Mouse (Mus musculus) midbrain, embryonic 14.5 days (tissue): ENCODE measurements at regions not wholly inside any gene's neighbourhood (a gene's known extent, or its start where the extent isn't known, plus 50 kb on each side); places are given as distances from the start of the nearest gene placed in this dataset.

Experiments
- ATAC-seq: fragments of 200-750 bp; cut with Nextera tagmentation; 2 replicates; pipeline ENCODE4 v1.8.0; 2017; ENCODE audit warnings: moderate number of reproducible peaks, moderate library complexity; ENCODE audit not compliant: low FRiP score, low TSS enrichment
- DNase-seq: peaks from one replicate; pipeline ENCODE4 v3.0.0-alpha.2; 2015
- H3K27ac ChIP-seq: fragments of 300-500 bp; sonication (generic); replicated peaks from 2 replicates; pipeline ENCODE4 v1.5.1; 2014; ENCODE audit warnings: mild to moderate bottlenecking, low read depth, low read length, moderate library complexity
- H3K27me3 ChIP-seq: fragments of 300-500 bp; sonication (generic); 2 replicates; pipeline ENCODE4 v1.6.1; 2014; ENCODE audit warnings: low read length, control low read depth, mixed read lengths; ENCODE audit not compliant: control insufficient read depth, insufficient read depth
- H3K36me3 ChIP-seq: fragments of 300-500 bp; sonication (generic); 2 replicates; pipeline ENCODE4 v1.6.1; 2014; ENCODE audit warnings: low read length, control low read depth; ENCODE audit not compliant: control insufficient read depth, insufficient read depth
- H3K4me1 ChIP-seq: fragments of 300-500 bp; sonication (generic); 2 replicates; pipeline ENCODE4 v1.6.1; 2014; ENCODE audit warnings: mild to moderate bottlenecking, antibody characterized with exemption, low read length, control low read depth; ENCODE audit not compliant: control insufficient read depth, insufficient read depth
- H3K4me2 ChIP-seq: fragments of 300-500 bp; sonication (generic); 2 replicates; pipeline ENCODE4 v1.6.1; 2014; ENCODE audit warnings: mild to moderate bottlenecking, low read length, moderate library complexity
- H3K4me3 ChIP-seq: fragments of 300-500 bp; sonication (generic); replicated peaks from 2 replicates; pipeline ENCODE4 v1.5.1; 2014; ENCODE audit warnings: low read depth, low read length
- H3K9ac ChIP-seq: fragments of 300-500 bp; sonication (generic); replicated peaks from 2 replicates; pipeline ENCODE4 v1.6.1; 2014; ENCODE audit warnings: mild to moderate bottlenecking, low read length, moderate library complexity
- H3K9me3 ChIP-seq: fragments of 300-500 bp; sonication (generic); 2 replicates; pipeline ENCODE4 v1.6.1; 2016; ENCODE audit warnings: low read length, control low read depth, mixed read lengths; ENCODE audit not compliant: control insufficient read depth
- WGBS: fragments of 180-500 bp; shearing (Covaris S2); extraction: QIAGEN DNeasy Blood & Tissue Kit; methylation state at CpG from one replicate; pipeline ENCODE4 v1.1.7; 2014; 5-methylcytosine and 5-hydroxymethylcytosine counted together

DNA sequence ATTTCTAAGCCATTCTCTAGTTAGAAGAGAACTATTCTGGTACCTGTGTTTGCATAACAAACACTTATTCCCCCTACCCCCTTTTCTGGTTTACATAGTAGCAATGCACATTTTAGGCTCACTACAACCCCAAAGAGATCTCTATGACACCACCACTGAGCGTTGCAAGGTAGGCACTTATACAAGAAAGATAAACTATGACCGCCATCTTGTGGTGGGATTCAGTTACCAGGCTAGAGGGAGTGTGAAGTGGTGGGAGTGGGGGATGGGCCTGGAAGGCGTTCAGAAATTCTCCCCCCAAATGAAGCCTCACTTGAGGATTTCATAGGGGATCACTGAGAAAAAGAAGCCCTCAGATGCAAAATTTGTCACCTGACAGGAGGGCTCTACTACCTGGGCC lies 64.4 kb upstream of the Fst start:
- H3K4me2 ChIP-seq = no peak overlapping the region
- no peak overlapping the region for H3K4me3 ChIP-seq
- no peaks in the 10 kb centered on the region for H3K27me3 ChIP-seq
- H3K9me3 ChIP-seq = no peaks in the 10 kb centered on the region
- peak; percentile 69 for DNase-seq
- H3K27ac ChIP-seq = no peak overlapping the region
- no peaks in the 10 kb centered on the region for H3K4me1 ChIP-seq
- H3K9ac ChIP-seq = no peak overlapping the region
- no peaks in the 10 kb centered on the region for H3K36me3 ChIP-seq
- 26% methylated on average over 3 of the region's 3 CpGs for WGBS
- ATAC-seq = peak; percentile 67; the same call in 1 of the 2 replicates

- Histone ChIP-seq H3K9me3 (no peaks in the 10 kb centered on the region), H3K4me2 (no peak overlapping the region), H3K27me3 (no peaks in the 10 kb centered on the region), H3K27ac (no peak overlapping the region), H3K36me3 (no peaks in the 10 kb centered on the region), H3K9ac (no peak overlapping the region), H3K4me3 (no peak overlapping the region), H3K4me1 (no peaks in the 10 kb centered on the region)
- DNase-seq (peak; percentile 5), ATAC-seq (no peak)
- 32% methylated on average over 9 of the region's 9 CpGs for WGBS
These were observed 68.1 kb upstream of the Fst start for GRCm38 (mm10) chr13:114526856-114527255.

- peak overlapping the region; percentile 23; the same call in 1 of the 2 replicates for H3K4me2 ChIP-seq
- no peaks in the 10 kb centered on the region for H3K9me3 ChIP-seq
- no peak overlapping the region for H3K4me3 ChIP-seq
- peaks cover 5% of the 10 kb centered on the region; the same call in 1 of the 2 replicates for H3K4me1 ChIP-seq
- H3K27ac ChIP-seq = no peak overlapping the region
- H3K9ac ChIP-seq = no peak overlapping the region
- H3K27me3 ChIP-seq = no peaks in the 10 kb centered on the region
- H3K36me3 ChIP-seq = no peaks in the 10 kb centered on the region
- 36% methylated on average over 11 of the region's 11 CpGs for WGBS
- DNase-seq (peak; percentile 59), ATAC-seq (no peak)
These were observed 71.5 kb upstream of the Fst start for GRCm38 (mm10) chr13:114530171-114530774.

- H3K9me3 ChIP-seq = no peaks in the 10 kb centered on the region
- no peaks in the 10 kb centered on the region for H3K27me3 ChIP-seq
- no peak overlapping the region; the same call in 1 of the 2 replicates for H3K4me2 ChIP-seq
- no peak overlapping the region for H3K27ac ChIP-seq
- peaks cover 5% of the 10 kb centered on the region; the same call in 1 of the 2 replicates for H3K4me1 ChIP-seq
- 39% methylated on average over 5 of the region's 5 CpGs for WGBS
- H3K4me3 ChIP-seq = no peak overlapping the region
- DNase-seq = peak; percentile 39
- ATAC-seq = no peak
- no peak overlapping the region for H3K9ac ChIP-seq
- H3K36me3 ChIP-seq = no peaks in the 10 kb centered on the region
These were observed 73.0 kb upstream of the Fst start for GRCm38 (mm10) chr13:114531780-114532179.

GRCm38 (mm10) chr13:114532393-114533097 lies 73.8 kb upstream of the Fst start:
- no peak for ATAC-seq
- Histone ChIP-seq H3K9ac (no peak overlapping the region), H3K4me3 (no peak overlapping the region), H3K36me3 (no peaks in the 10 kb centered on the region), H3K27me3 (no peaks in the 10 kb centered on the region), H3K4me1 (peaks cover 5% of the 10 kb centered on the region; the same call in 1 of the 2 replicates), H3K4me2 (no peak overlapping the region), H3K9me3 (no peaks in the 10 kb centered on the region), H3K27ac (no peak overlapping the region)
- peak; percentile 15 for DNase-seq
- WGBS = 40% methylated on average over 8 of the region's 8 CpGs

GRCm38 (mm10) chr13:114534591-114534990 lies 75.8 kb upstream of the Fst start:
- H3K4me2 ChIP-seq = no peak overlapping the region
- peaks cover 5% of the 10 kb centered on the region; the same call in 1 of the 2 replicates for H3K4me1 ChIP-seq
- ATAC-seq (no peak), DNase-seq (no peak)
- H3K9me3 ChIP-seq = no peaks in the 10 kb centered on the region
- no peak overlapping the region for H3K9ac ChIP-seq
- WGBS = 54% methylated on average over 3 of the region's 3 CpGs
- H3K27ac ChIP-seq = no peak overlapping the region
- H3K36me3 ChIP-seq = no peaks in the 10 kb centered on the region
- no peak overlapping the region for H3K4me3 ChIP-seq
- H3K27me3 ChIP-seq = no peaks in the 10 kb centered on the region

GRCm38 (mm10) chr13:114535721-114536120 lies 77.0 kb upstream of the Fst start:
- no peaks in the 10 kb centered on the region for H3K36me3 ChIP-seq
- H3K9ac ChIP-seq = no peak overlapping the region
- H3K9me3 ChIP-seq = no peaks in the 10 kb centered on the region
- no peaks in the 10 kb centered on the region for H3K27me3 ChIP-seq
- peaks cover 5% of the 10 kb centered on the region; the same call in 1 of the 2 replicates for H3K4me1 ChIP-seq
- 67% methylated on average over 1 of the region's 1 CpGs for WGBS
- H3K4me2 ChIP-seq = no peak overlapping the region
- ATAC-seq (no peak), DNase-seq (no peak)
- no peak overlapping the region for H3K4me3 ChIP-seq
- H3K27ac ChIP-seq = no peak overlapping the region

- Histone ChIP-seq H3K9ac (no peak overlapping the region), H3K9me3 (peaks cover 4% of the 10 kb centered on the region; the same call in 1 of the 2 replicates), H3K36me3 (no peaks in the 10 kb centered on the region), H3K4me3 (no peak overlapping the region), H3K27ac (no peak overlapping the region), H3K4me1 (no peaks in the 10 kb centered on the region), H3K4me2 (no peak overlapping the region), H3K27me3 (no peaks in the 10 kb centered on the region)
- ATAC-seq (no peak), DNase-seq (no peak)
- 84% methylated on average over 3 of the region's 3 CpGs for WGBS
These were observed 113.0 kb upstream of the Fst start for GRCm38 (mm10) chr13:114571731-114572130.

DNA sequence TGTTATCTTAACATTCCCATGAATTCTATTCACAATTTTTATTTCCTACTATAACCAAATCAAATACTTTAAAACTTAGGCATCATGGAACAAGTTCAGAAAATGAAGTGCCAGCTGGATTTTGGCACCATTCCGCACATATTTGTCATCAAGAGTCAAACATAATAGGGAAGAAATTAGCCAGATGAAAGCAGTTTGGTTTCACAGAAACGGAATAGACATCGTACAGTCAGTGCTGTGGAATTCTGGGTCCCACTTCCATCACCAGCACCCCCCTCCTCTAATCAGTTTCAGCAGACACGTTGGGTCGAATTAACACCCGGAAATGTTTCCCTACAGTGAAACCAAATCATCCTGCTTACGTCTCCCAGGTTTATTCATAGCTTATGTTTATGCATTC lies 125.8 kb upstream of the Fst start:
- Histone ChIP-seq H3K36me3 (no peaks in the 10 kb centered on the region), H3K27me3 (no peaks in the 10 kb centered on the region), H3K4me1 (no peaks in the 10 kb centered on the region), H3K4me2 (no peak overlapping the region), H3K9ac (no peak overlapping the region), H3K4me3 (no peak overlapping the region), H3K27ac (no peak overlapping the region), H3K9me3 (no peaks in the 10 kb centered on the region)
- WGBS = 82% methylated on average over 7 of the region's 7 CpGs
- DNase-seq = no peak
- no peak for ATAC-seq
